ENCODE assay signal across 19 mouse cellular contexts in genomic region chr15:67048621-67049020, GRCm38 (mm10).
DNase-seq lines count a peak whose midpoint lies in the region; ATAC-seq and TF ChIP-seq lines count a peak whose summit lies in the region.
"Had no signal": no experiment of that assay in that cellular context is flagged by ENCODE, and none has a peak within 500 bp of the region (broad histone marks: within the 10 kb centered on the region; RNA-seq: fewer than 3 reads in every experiment).

No protein-coding gene starts in this region.

- no peak for TF ChIP-seq RAD21 in MEL (IDR thresholded peaks at IDR 0.05; ENCODE audit: low read depth, low read length)

- TF ChIP-seq CTCF in C2C12 (IDR thresholded peaks at IDR 0.05; ENCODE audit: control insufficient read depth, insufficient read depth, insufficient read length) = no peak
- TF ChIP-seq CTCF in MEL (IDR thresholded peaks at IDR 0.05 in 2 of 3, conservative IDR thresholded peaks at IDR 0.05 in 1 of 3; ENCODE audit: control insufficient read depth in 1 of 3, insufficient read depth in 1 of 3, low read depth in 2 of 3, low read length in 3 of 3, poor library complexity in 1 of 3, severe bottlenecking in 1 of 3) = no peak

- H3K79me3 ChIP-seq in C2C12 (ENCODE audit: low read depth) = no peaks in the 10 kb centered on the region

- H3K4me1 ChIP-seq in MEL (ENCODE audit: control insufficient read depth in 1 of 2, insufficient read depth in 2 of 2, low read length in 2 of 2) = peaks cover 0 to 12% of the 10 kb centered on the region in 2 experiments; a peak in 3 of 4 replicates
- H3K4me1 ChIP-seq in megakaryocyte, embryonic 14.5 days = peaks cover 62% of the 10 kb centered on the region
- no peaks in the 10 kb centered on the region for H3K4me1 ChIP-seq in hindbrain, embryonic 12.5 days
- H3K4me1 ChIP-seq: heart, embryonic 12.5 days; neural tube, embryonic 12.5 days had no signal

- H3K79me2 ChIP-seq in C2C12 (ENCODE audit: control insufficient read depth, insufficient read depth) (no peaks in the 10 kb centered on the region), MEL (ENCODE audit: control insufficient read depth, insufficient read depth, low read length, poor library complexity) (no peaks in the 10 kb centered on the region)

- H3ac ChIP-seq in C2C12 (ENCODE audit: control insufficient read depth, insufficient read length, low read depth) = no peak overlapping the region

- H3K9me3 ChIP-seq in MEL (replicated peaks; ENCODE audit: insufficient read depth, low read length) = no peaks in the 10 kb centered on the region
- no peaks in the 10 kb centered on the region for H3K9me3 ChIP-seq in megakaryocyte, embryonic 14.5 days
- H3K9me3 ChIP-seq in hindbrain, embryonic 12.5 days (replicated peaks) = no peaks in the 10 kb centered on the region
- H3K9me3 ChIP-seq: heart, embryonic 12.5 days; limb, embryonic 13.5 days; neural tube, embryonic 12.5 days had no signal

- TF ChIP-seq EP300 in MEL (IDR thresholded peaks at IDR 0.05; ENCODE audit: low read depth in 1 of 2, low read length in 2 of 2) = peak; percentile 57 to 69; a peak in 2 of 4 replicates

- TF ChIP-seq POLR2A in MEL (IDR thresholded peaks at IDR 0.05; ENCODE audit: control insufficient read depth in 1 of 2, insufficient read depth in 1 of 2, low read depth in 1 of 2, low read length in 2 of 2, poor library complexity in 1 of 2) = no peak

- DNase-seq in MEL (ENCODE audit: low read depth, low spot score) (peak; percentile 63), adipocyte (ENCODE audit: low spot score) (no peak)
- no peak for DNase-seq in cerebellum, adult 18-20 months
- DNase-seq: adrenal gland, adult 2 months; cerebellum, postnatal 10 days; gastrocnemius, postnatal 36 days; heart, postnatal 4 days; kidney, adult 9 months; lung, postnatal 14 days; midbrain, embryonic 14.5 days; retina, postnatal 1 day; thymus, postnatal 14 days had no signal

- no peak overlapping the region for H3K4me2 ChIP-seq in hindbrain, embryonic 12.5 days (replicated peaks)
- H3K4me2 ChIP-seq: heart, embryonic 12.5 days; limb, embryonic 13.5 days; neural tube, embryonic 12.5 days had no signal

- H3K36me3 ChIP-seq in C2C12 (ENCODE audit: control insufficient read depth, insufficient read depth) (no peaks in the 10 kb centered on the region), MEL (ENCODE audit: control insufficient read depth in 1 of 2, insufficient read depth in 2 of 2, low read length in 2 of 2) (peaks cover 0 to 3% of the 10 kb centered on the region in 2 experiments; a peak in 1 of 4 replicates)
- H3K36me3 ChIP-seq in megakaryocyte, embryonic 14.5 days (replicated peaks; ENCODE audit: low read length) = peaks cover 12% of the 10 kb centered on the region
- H3K36me3 ChIP-seq in hindbrain, embryonic 12.5 days = no peaks in the 10 kb centered on the region
- H3K36me3 ChIP-seq: heart, embryonic 12.5 days; limb, embryonic 13.5 days; neural tube, embryonic 12.5 days had no signal

- peak; percentile 92 to 97 for ATAC-seq in hematopoietic stem cell, adult 5-6 weeks (replicated peaks in 1 of 2; ENCODE audit: insufficient read depth in 1 of 2, low FRiP score in 2 of 2, low TSS enrichment in 1 of 2, low read depth in 1 of 2, poor library complexity in 2 of 2, severe bottlenecking in 2 of 2)
- ATAC-seq in hindbrain, embryonic 12.5 days (ENCODE audit: low FRiP score) = no peak

- 92% methylated on average over 4 of the region's 4 CpGs for WGBS in hindbrain, embryonic 12.5 days

- H3K4me3 ChIP-seq in C2C12 (ENCODE audit: insufficient read depth, poor library complexity, severe bottlenecking) (no peak overlapping the region), MEL (ENCODE audit: control insufficient read depth in 1 of 2, insufficient read depth in 1 of 2, low read depth in 2 of 2, low read length in 2 of 2) (no peak overlapping the region)
- H3K4me3 ChIP-seq in megakaryocyte, embryonic 14.5 days (replicated peaks) = peak overlapping the region; percentile 77
- no peak overlapping the region for H3K4me3 ChIP-seq in hindbrain, embryonic 12.5 days
- H3K4me3 ChIP-seq: heart, embryonic 12.5 days; limb, embryonic 13.5 days; neural tube, embryonic 12.5 days had no signal

- H3K9ac ChIP-seq in MEL (ENCODE audit: control insufficient read depth, low read depth, low read length, poor library complexity, severe bottlenecking) = no peak overlapping the region
- H3K9ac ChIP-seq in hindbrain, embryonic 12.5 days = no peak overlapping the region
- H3K9ac ChIP-seq: heart, embryonic 12.5 days; limb, embryonic 13.5 days; neural tube, embryonic 12.5 days had no signal

- H3K27ac ChIP-seq in MEL (ENCODE audit: control insufficient read depth, low read depth, low read length) = no peak overlapping the region
- H3K27ac ChIP-seq in hindbrain, embryonic 12.5 days = no peak overlapping the region
- H3K27ac ChIP-seq: limb, embryonic 13.5 days; neural tube, embryonic 12.5 days had no signal

- H3K27me3 ChIP-seq in C2C12 (ENCODE audit: control insufficient read depth, insufficient read depth, insufficient read length) (no peaks in the 10 kb centered on the region), MEL (ENCODE audit: control insufficient read depth in 1 of 2, insufficient read depth in 2 of 2, low read length in 2 of 2) (no peaks in the 10 kb centered on the region)
- H3K27me3 ChIP-seq in megakaryocyte, embryonic 14.5 days (replicated peaks) = no peaks in the 10 kb centered on the region
- H3K27me3 ChIP-seq in hindbrain, embryonic 12.5 days = no peaks in the 10 kb centered on the region
- H3K27me3 ChIP-seq: heart, embryonic 12.5 days; limb, embryonic 13.5 days; neural tube, embryonic 12.5 days had no signal

TF ChIP-seq in C2C12, 6 proteins besides CTCF, POLR2A, EP300 and RAD21:
- TF ChIP-seq MAX (IDR thresholded peaks at IDR 0.05) = peak; percentile 91
- no peak for TF ChIP-seq FOSL1 (IDR thresholded peaks at IDR 0.05; ENCODE audit: insufficient read depth, low read length, poor library complexity, severe bottlenecking)
- TF ChIP-seq USF1 (IDR thresholded peaks at IDR 0.05; ENCODE audit: low read depth) = peak; percentile 55

TF ChIP-seq in MEL, 35 proteins besides CTCF, POLR2A, EP300 and RAD21:
- TF ChIP-seq JUND (IDR thresholded peaks at IDR 0.05; ENCODE audit: low read depth, low read length) (peak; percentile 61; the same call in 1 of the 2 replicates), BHLHE40 (IDR thresholded peaks at IDR 0.05; ENCODE audit: borderline replicate concordance, low read depth, low read length) (peak; percentile 93), NRF1 (IDR thresholded peaks at IDR 0.05; ENCODE audit: insufficient read depth, low read depth, low read length, poor library complexity, severe bottlenecking) (no peak), RCOR1 (IDR thresholded peaks at IDR 0.05; ENCODE audit: low read depth, low read length) (0 out of 2 replicates have a peak, but pooled peaks have one; percentile 35), SIN3A (IDR thresholded peaks at IDR 0.05; ENCODE audit: low read length) (no peak), TAL1 (IDR thresholded peaks at IDR 0.05; ENCODE audit: low read length) (peak; percentile 72), TCF12 (IDR thresholded peaks at IDR 0.05; ENCODE audit: low read depth, low read length) (peak; percentile 36; the same call in 1 of the 2 replicates), USF1 (IDR thresholded peaks at IDR 0.05; ENCODE audit: low read depth, low read length) (no peak), ZC3H11A (IDR thresholded peaks at IDR 0.05; ENCODE audit: low read depth, low read length) (no peak), GATA1 (IDR thresholded peaks at IDR 0.05; ENCODE audit: low read depth, low read length) (peak; percentile 17; the same call in 1 of the 2 replicates), MYC (IDR thresholded peaks at IDR 0.05; ENCODE audit: low read depth, low read length) (0 out of 2 replicates have a peak, but pooled peaks have one; percentile 34)
